Mouse (Mus musculus): ENCODE measurements around the gene Aip. TPM values are rescaled to one million over a fixed set of nuclear protein-coding genes. Genes with fewer than 3 reads are reported as not detected.
"Not testable (repeated sequence)": the region's sequence is repeated elsewhere in the genome, so short reads cannot be mapped to it uniquely, and the experiment has no call there.

Gene Aip
- total RNA-seq, 1 experiment from 2014 or later: 53.9 TPM

GRCm38 (mm10) chr19:4082219-4082965, 43.3 kb downstream of the Aip start:
- no peak for ATAC-seq (ENCODE audit: extremely low read depth, insufficient number of reproducible peaks, low FRiP score, poor library complexity, severe bottlenecking)

DNA sequence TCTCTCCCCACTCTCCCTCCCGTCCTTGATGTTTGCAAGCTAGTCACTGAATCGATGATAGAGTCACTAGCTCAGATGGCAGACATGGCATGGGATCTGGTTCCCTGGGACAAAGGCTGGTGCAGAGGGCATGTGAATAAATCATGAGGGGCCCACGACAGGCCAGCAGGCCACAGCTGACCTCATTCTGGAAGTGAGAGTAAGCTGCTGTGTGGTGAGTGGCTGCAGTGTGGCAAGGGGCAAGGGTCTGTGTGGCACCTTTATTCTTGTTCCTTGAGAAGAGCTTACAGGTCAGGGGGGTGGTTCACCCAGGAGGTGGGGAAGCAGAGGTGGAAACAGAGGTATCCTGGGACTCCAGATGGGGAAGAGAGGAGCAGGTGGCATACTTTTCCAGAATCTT, 44.3 kb downstream of the Aip start, which contains the start of gene Cabp2:
Cabp2 (plus strand) TSS at position 185 of the 400 bp plus-strand sequence.
- ATAC-seq (ENCODE audit: extremely low read depth, insufficient number of reproducible peaks, low FRiP score, poor library complexity, severe bottlenecking): no peak

- peak; percentile 35; the same call in 1 of the 2 replicates for ATAC-seq (ENCODE audit: extremely low read depth, insufficient number of reproducible peaks, low FRiP score, poor library complexity, severe bottlenecking)
Measured at GRCm38 (mm10) chr19:4080511-4081009, 45.1 kb downstream of the Aip start.

GRCm38 (mm10) chr19:4079594-4079993, 46.1 kb downstream of the Aip start:
- no peak for ATAC-seq (ENCODE audit: extremely low read depth, insufficient number of reproducible peaks, low FRiP score, poor library complexity, severe bottlenecking)

- ATAC-seq (ENCODE audit: extremely low read depth, insufficient number of reproducible peaks, low FRiP score, poor library complexity, severe bottlenecking): no peak
Measured at GRCm38 (mm10) chr19:4075531-4075930, 50.1 kb downstream of the Aip start.

GRCm38 (mm10) chr19:4072706-4073424, 52.8 kb downstream of the Aip start:
- no peak for ATAC-seq (ENCODE audit: extremely low read depth, insufficient number of reproducible peaks, low FRiP score, poor library complexity, severe bottlenecking)

DNA sequence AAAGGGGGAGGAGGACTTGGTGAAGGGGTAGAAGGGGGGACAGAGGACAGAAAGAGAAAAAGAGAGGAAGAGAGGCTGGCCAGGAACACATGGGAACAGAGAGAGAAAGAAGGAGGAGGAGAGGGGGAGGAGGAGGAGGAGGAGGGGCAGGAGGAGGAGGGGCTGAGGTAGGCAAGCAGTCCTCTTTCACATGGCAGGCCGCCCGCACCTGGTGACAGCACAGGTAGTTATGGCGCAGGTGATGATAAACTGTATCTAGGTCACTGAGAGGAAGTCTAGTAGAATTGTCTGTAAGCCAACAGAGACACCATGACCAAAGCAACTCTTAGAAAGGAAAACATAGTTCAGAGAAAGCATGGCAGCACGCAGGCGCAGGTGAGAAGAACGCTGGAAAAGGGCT, 54.3 kb downstream of the Aip start:
- no peak for ATAC-seq (ENCODE audit: extremely low read depth, insufficient number of reproducible peaks, low FRiP score, poor library complexity, severe bottlenecking)

- ATAC-seq (ENCODE audit: extremely low read depth, insufficient number of reproducible peaks, low FRiP score, poor library complexity, severe bottlenecking): peak; percentile 75
Measured at GRCm38 (mm10) chr19:4070756-4071155, 54.9 kb downstream of the Aip start.

DNA sequence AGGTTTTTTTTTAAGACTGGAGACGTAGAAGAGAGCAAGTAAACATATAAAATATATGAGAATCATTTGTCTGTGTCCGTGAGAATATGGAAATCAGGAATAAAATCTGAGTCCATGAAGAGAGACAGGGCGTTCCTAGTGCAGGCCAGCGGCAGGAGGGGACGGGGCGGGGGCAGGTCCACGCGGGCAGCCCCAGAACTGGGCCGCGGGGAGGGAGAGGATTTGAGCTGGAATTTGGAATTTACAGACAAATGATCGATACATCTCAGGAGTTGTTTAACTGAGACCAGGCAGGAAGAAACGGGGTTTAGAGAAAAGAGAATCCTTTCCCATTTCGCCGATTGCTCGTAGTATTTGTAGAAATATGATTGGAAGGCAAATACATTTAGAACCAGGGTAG, 55.3 kb downstream of the Aip start:
- ATAC-seq (ENCODE audit: extremely low read depth, insufficient number of reproducible peaks, low FRiP score, poor library complexity, severe bottlenecking): no peak

DNA sequence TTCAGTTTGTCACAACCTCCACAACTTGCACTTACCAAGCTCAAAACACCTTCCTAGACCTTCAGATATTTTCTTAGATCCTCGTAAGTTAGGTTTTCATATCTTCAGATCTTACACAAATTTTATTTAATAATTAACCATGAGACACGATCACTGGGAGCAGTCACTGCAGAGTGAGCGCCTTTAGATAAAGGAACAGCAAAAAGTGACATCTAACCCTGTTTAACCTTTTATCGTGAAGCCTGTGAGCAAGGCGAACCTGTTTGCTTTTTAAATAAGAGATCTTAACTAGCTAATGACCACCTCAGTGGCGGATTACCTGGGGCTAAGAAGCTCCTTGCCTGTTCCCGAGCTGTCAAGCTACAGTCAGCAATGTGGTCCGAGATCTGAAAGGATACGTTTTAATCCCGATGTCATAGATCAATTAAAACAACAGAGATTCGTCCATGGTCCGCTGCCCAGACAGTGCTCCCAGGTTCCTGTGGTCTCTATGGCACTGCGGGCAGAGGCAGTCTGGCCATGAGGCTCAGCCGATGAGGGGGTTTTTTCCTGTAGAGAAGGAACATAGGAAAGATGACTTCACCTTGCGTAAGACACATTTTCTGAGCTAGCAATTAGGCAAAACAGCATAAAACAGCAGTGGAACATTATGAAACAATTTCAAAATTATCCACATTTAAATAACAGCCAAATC, 56.8 kb downstream of the Aip start:
- no peak for ATAC-seq (ENCODE audit: extremely low read depth, insufficient number of reproducible peaks, low FRiP score, poor library complexity, severe bottlenecking)

- not testable (repeated sequence) for ATAC-seq (ENCODE audit: extremely low read depth, insufficient number of reproducible peaks, low FRiP score, poor library complexity, severe bottlenecking)
Measured at GRCm38 (mm10) chr19:4068242-4068641, 57.4 kb downstream of the Aip start.

GRCm38 (mm10) chr19:4066877-4067276, 58.8 kb downstream of the Aip start:
- ATAC-seq (ENCODE audit: extremely low read depth, insufficient number of reproducible peaks, low FRiP score, poor library complexity, severe bottlenecking): no peak

GRCm38 (mm10) chr19:4066280-4066679, 59.4 kb downstream of the Aip start:
- no peak for ATAC-seq (ENCODE audit: extremely low read depth, insufficient number of reproducible peaks, low FRiP score, poor library complexity, severe bottlenecking)

- ATAC-seq (ENCODE audit: extremely low read depth, insufficient number of reproducible peaks, low FRiP score, poor library complexity, severe bottlenecking): not testable (repeated sequence)
Measured at GRCm38 (mm10) chr19:4064501-4064900, 61.2 kb downstream of the Aip start.

Other genes with a start within 250 kb of the Aip start
- 158 and 167 TPM in 2 replicates for gene Tcirg1, start 218.7 kb downstream of the Aip start, total RNA-seq (2017)
- gene Ndufs8, start 213.1 kb downstream of the Aip start, total RNA-seq (2017): 34.7 and 40.1 TPM in 2 replicates
- 78.5 and 85.2 TPM in 2 replicates for gene Aldh3b1, start 196.1 kb downstream of the Aip start, total RNA-seq (2017)
- 628 and 632 TPM in 2 replicates for gene Unc93b1, start 190.7 kb downstream of the Aip start, total RNA-seq (2017)
- gene Aldh3b3, start 167.2 kb downstream of the Aip start, total RNA-seq (2017): not detected in 2 replicates
- 0.25 TPM in 1 of 2 replicates, not detected in the other for gene Aldh3b2, start 153.5 kb downstream of the Aip start, total RNA-seq (2017)
- not detected in 2 replicates for gene Acy3, start 139.3 kb downstream of the Aip start, total RNA-seq (2017)
- not detected in 2 replicates for gene Tbx10, start 133.1 kb downstream of the Aip start, total RNA-seq (2017)
- 7.0 and 15.5 TPM in 2 replicates for gene Nudt8, start 125.3 kb downstream of the Aip start, total RNA-seq (2017)
- gene Gm49405, start 125.2 kb downstream of the Aip start, total RNA-seq (2017): 6.2 and 7.5 TPM in 2 replicates
- gene Doc2g, start 122.5 kb downstream of the Aip start, total RNA-seq (2017): 4.0 and 7.2 TPM in 2 replicates
- gene Ndufv1, start 113.1 kb downstream of the Aip start, total RNA-seq (2017): 63.9 and 64.6 TPM in 2 replicates
- gene Gstp1, start 87.9 kb downstream of the Aip start, total RNA-seq (2017): 53.2 and 68.1 TPM in 2 replicates
- gene Gstp2, start 79.8 kb downstream of the Aip start, total RNA-seq (2017): 1.4 TPM in 1 of 2 replicates, not detected in the other
- gene Gstp3, start 66.3 kb downstream of the Aip start, total RNA-seq (2017): 22.6 and 23.6 TPM in 2 replicates
- not detected in 2 replicates for gene Cabp2, start 44.3 kb downstream of the Aip start, total RNA-seq (2017)
- 202 and 205 TPM in 2 replicates for gene Cdk2ap2, start 28.7 kb downstream of the Aip start, total RNA-seq (2017)
- 115 and 132 TPM in 2 replicates for gene Pitpnm1, start 25.9 kb downstream of the Aip start, total RNA-seq (2017)
- gene Gpr152, start 13.9 kb upstream of the Aip start, total RNA-seq (2017): 0.12 and 0.23 TPM in 2 replicates
- gene Cabp4, start 18.2 kb upstream of the Aip start, total RNA-seq (2017): 0.25 and 0.93 TPM in 2 replicates
- 134 and 152 TPM in 2 replicates for gene Coro1b, start 22.8 kb upstream of the Aip start, total RNA-seq (2017)
- 227 and 252 TPM in 2 replicates for gene Ptprcap, start 27.7 kb upstream of the Aip start, total RNA-seq (2017)
- gene Rps6kb2, start 37.5 kb upstream of the Aip start, total RNA-seq (2017): 34.0 and 45.2 TPM in 2 replicates
- 95.9 and 99.3 TPM in 2 replicates for gene Carns1, start 49.6 kb upstream of the Aip start, total RNA-seq (2017)
- 231 and 269 TPM in 2 replicates for gene Tbc1d10c, start 65.4 kb upstream of the Aip start, total RNA-seq (2017)
- gene Ppp1ca, start 66.2 kb upstream of the Aip start, total RNA-seq (2017): 535 and 541 TPM in 2 replicates
- gene Rad9a, start 75.8 kb upstream of the Aip start, total RNA-seq (2017): 35.1 and 44.3 TPM in 2 replicates
- 52.0 and 61.9 TPM in 2 replicates for gene Clcf1, start 88.4 kb upstream of the Aip start, total RNA-seq (2017)
- gene AC109138.7, start 88.5 kb upstream of the Aip start, total RNA-seq (2017): not detected in 2 replicates
- 228 and 251 TPM in 2 replicates for gene Pold4, start 106.0 kb upstream of the Aip start, total RNA-seq (2017)
- gene Ssh3, start 143.3 kb upstream of the Aip start, total RNA-seq (2017): 48.0 and 59.8 TPM in 2 replicates
- gene Ankrd13d, start 157.3 kb upstream of the Aip start, total RNA-seq (2017): 36.3 and 49.8 TPM in 2 replicates
- gene Grk2, start 180.4 kb upstream of the Aip start, total RNA-seq (2017): 692 and 849 TPM in 2 replicates